Mouse (Mus musculus): Measurements from ENCODE around the gene Vtcn1. TPM values are rescaled to one million over a fixed set of nuclear protein-coding genes. Genes with fewer than 3 reads are reported as not detected.
"Not testable (repeated sequence)": the region's sequence is repeated elsewhere in the genome, so short reads cannot be mapped to it uniquely, and the experiment has no call there.

Gene Vtcn1
- polyA plus RNA-seq, 1 experiment = 2.2 TPM

DNA sequence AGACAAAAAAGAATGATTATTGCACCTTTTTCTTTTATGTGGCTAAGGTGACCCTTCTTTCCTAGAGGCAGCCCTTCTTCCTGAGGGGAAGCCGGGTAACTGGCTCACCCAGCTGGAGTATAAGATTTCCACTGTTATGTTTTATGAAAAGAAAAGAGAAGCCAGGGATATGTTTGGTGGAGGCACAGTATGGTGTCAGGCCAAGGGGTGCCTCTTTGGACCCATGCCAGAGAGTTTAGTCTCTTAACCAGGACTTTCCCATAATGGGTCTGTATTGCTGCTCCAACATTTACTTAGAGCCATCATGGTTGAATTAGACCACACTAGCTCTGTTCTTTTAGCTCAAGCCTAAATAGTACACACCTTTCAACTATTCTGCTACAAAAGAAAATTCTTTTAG lies 20.3 kb upstream of the Vtcn1 start:
- Histone ChIP-seq H3K4me1 (ENCODE audit: control insufficient read depth, insufficient read depth, low read length) (no peaks in the 10 kb centered on the region; the same call in 1 of the 2 replicates), H3K4me3 (replicated peaks; ENCODE audit: extremely low read depth, low read depth, low read length) (no peak overlapping the region)
- no peak for TF ChIP-seq POLR2A (IDR thresholded peaks at IDR 0.05; ENCODE audit: borderline replicate concordance, extremely low read depth, low read depth, low read length)
- TF ChIP-seq CTCF (IDR thresholded peaks at IDR 0.05; ENCODE audit: insufficient read depth, low read length) = no peak
- DNase-seq = no peak
- WGBS = 44% methylated on average over 1 of the region's 1 CpGs

DNA sequence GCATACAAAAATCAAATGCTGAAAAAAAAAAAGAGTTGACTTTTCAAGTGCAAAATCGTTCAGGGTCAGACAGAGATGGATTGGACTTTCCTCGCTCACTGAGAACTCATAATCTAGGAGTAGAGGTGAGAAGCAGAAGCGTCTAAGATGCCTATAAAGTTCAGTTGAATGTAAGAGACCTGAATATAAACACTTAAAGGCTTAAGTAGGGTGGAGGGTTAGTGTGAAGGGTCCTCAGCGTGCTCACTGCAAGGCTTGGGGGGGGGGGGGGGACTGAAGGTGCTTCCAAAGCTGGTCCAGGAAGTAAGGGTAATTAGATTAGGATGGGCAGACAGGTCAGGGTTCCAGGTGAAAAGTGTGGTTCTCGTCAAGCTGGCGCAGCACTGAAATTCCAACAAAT lies 19.3 kb upstream of the Vtcn1 start:
- Histone ChIP-seq H3K4me3 (replicated peaks; ENCODE audit: extremely low read depth, low read depth, low read length) (no peak overlapping the region), H3K4me1 (ENCODE audit: control insufficient read depth, insufficient read depth, low read length) (no peaks in the 10 kb centered on the region; the same call in 1 of the 2 replicates)
- 47% methylated on average over 6 of the region's 6 CpGs for WGBS
- no peak for DNase-seq
- no peak for TF ChIP-seq CTCF (IDR thresholded peaks at IDR 0.05; ENCODE audit: insufficient read depth, low read length)

- Histone ChIP-seq H3K4me1 (ENCODE audit: control insufficient read depth, insufficient read depth, low read length) (no peaks in the 10 kb centered on the region), H3K4me3 (replicated peaks; ENCODE audit: extremely low read depth, low read depth, low read length) (no peak overlapping the region)
- WGBS = 69% methylated on average over 2 of the region's 2 CpGs
- DNase-seq = no peak
- no peak for TF ChIP-seq POLR2A (IDR thresholded peaks at IDR 0.05; ENCODE audit: borderline replicate concordance, extremely low read depth, low read depth, low read length)
- no peak for TF ChIP-seq CTCF (IDR thresholded peaks at IDR 0.05; ENCODE audit: insufficient read depth, low read length)
Observed at GRCm38 (mm10) chr3:100810461-100810860, 14.8 kb upstream of the Vtcn1 start.

- no peak for TF ChIP-seq CTCF (IDR thresholded peaks at IDR 0.05; ENCODE audit: insufficient read depth, low read length)
- no peak for TF ChIP-seq POLR2A (IDR thresholded peaks at IDR 0.05; ENCODE audit: borderline replicate concordance, extremely low read depth, low read depth, low read length)
- H3K4me1 ChIP-seq (ENCODE audit: control insufficient read depth, insufficient read depth, low read length) = no peaks in the 10 kb centered on the region
- no peak overlapping the region for H3K4me3 ChIP-seq (replicated peaks; ENCODE audit: extremely low read depth, low read depth, low read length)
- DNase-seq = no peak
- WGBS = 73% methylated on average over 2 of the region's 2 CpGs
Observed at GRCm38 (mm10) chr3:100811836-100812235, 13.4 kb upstream of the Vtcn1 start.

GRCm38 (mm10) chr3:100815490-100815889 lies 9.8 kb upstream of the Vtcn1 start:
- H3K4me3 ChIP-seq (replicated peaks; ENCODE audit: extremely low read depth, low read depth, low read length); H3K4me1 ChIP-seq (ENCODE audit: control insufficient read depth, insufficient read depth, low read length); DNase-seq: not testable (repeated sequence)
- 48% methylated on average over 1 of the region's 1 CpGs for WGBS

- DNase-seq = no peak
- 46% methylated on average over 4 of the region's 4 CpGs for WGBS
- H3K4me3 ChIP-seq (replicated peaks; ENCODE audit: extremely low read depth, low read depth, low read length) = no peak overlapping the region
- TF ChIP-seq POLR2A (IDR thresholded peaks at IDR 0.05; ENCODE audit: borderline replicate concordance, extremely low read depth, low read depth, low read length) (no peak), CTCF (IDR thresholded peaks at IDR 0.05; ENCODE audit: insufficient read depth, low read length) (no peak)
- H3K4me1 ChIP-seq (ENCODE audit: control insufficient read depth, insufficient read depth, low read length) = no peaks in the 10 kb centered on the region; the same call in 1 of the 2 replicates
Observed at GRCm38 (mm10) chr3:100818709-100819108, 6.5 kb upstream of the Vtcn1 start.

GRCm38 (mm10) chr3:100819571-100819970 lies 5.7 kb upstream of the Vtcn1 start:
- Histone ChIP-seq H3K4me3 (replicated peaks; ENCODE audit: extremely low read depth, low read depth, low read length) (no peak overlapping the region), H3K4me1 (ENCODE audit: control insufficient read depth, insufficient read depth, low read length) (no peaks in the 10 kb centered on the region; the same call in 1 of the 2 replicates)
- TF ChIP-seq POLR2A (IDR thresholded peaks at IDR 0.05; ENCODE audit: borderline replicate concordance, extremely low read depth, low read depth, low read length) (no peak), CTCF (IDR thresholded peaks at IDR 0.05; ENCODE audit: insufficient read depth, low read length) (no peak)
- no peak for DNase-seq
- 87% methylated on average over 5 of the region's 5 CpGs for WGBS

- no peak for DNase-seq
- Histone ChIP-seq H3K4me1 (ENCODE audit: control insufficient read depth, insufficient read depth, low read length) (no peaks in the 10 kb centered on the region; the same call in 1 of the 2 replicates), H3K4me3 (replicated peaks; ENCODE audit: extremely low read depth, low read depth, low read length) (no peak overlapping the region)
- TF ChIP-seq CTCF (IDR thresholded peaks at IDR 0.05; ENCODE audit: insufficient read depth, low read length) (no peak), POLR2A (IDR thresholded peaks at IDR 0.05; ENCODE audit: borderline replicate concordance, extremely low read depth, low read depth, low read length) (no peak)
- WGBS = 19% methylated on average over 2 of the region's 2 CpGs
Observed at GRCm38 (mm10) chr3:100820852-100821251, 4.4 kb upstream of the Vtcn1 start.

DNA sequence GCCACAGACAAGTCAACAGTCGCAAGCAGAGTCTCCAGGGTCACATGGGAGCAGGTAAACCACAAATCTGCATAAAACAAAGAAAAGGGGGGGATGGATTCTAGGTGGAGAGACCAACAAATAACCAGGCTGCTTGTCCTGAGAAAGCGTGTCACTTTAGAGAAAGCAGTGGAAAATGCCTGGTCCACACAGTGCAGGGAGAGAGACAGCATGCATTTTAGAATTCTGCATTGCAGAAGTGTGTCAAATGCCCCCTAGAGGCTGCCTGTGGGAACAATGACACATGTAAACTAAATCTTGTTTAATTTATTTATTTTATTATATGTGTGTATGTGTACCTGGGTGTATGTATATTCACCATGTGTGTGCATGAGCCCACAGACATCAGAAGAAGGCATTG lies 4.0 kb upstream of the Vtcn1 start:
- H3K4me1 ChIP-seq (ENCODE audit: control insufficient read depth, insufficient read depth, low read length) = no peaks in the 10 kb centered on the region; the same call in 1 of the 2 replicates
- WGBS = 24% methylated on average over 2 of the region's 2 CpGs
- TF ChIP-seq POLR2A (IDR thresholded peaks at IDR 0.05; ENCODE audit: borderline replicate concordance, extremely low read depth, low read depth, low read length) = no peak
- TF ChIP-seq CTCF (IDR thresholded peaks at IDR 0.05; ENCODE audit: insufficient read depth, low read length) = no peak
- H3K4me3 ChIP-seq (replicated peaks; ENCODE audit: extremely low read depth, low read depth, low read length) = no peak overlapping the region
- no peak for DNase-seq

DNA sequence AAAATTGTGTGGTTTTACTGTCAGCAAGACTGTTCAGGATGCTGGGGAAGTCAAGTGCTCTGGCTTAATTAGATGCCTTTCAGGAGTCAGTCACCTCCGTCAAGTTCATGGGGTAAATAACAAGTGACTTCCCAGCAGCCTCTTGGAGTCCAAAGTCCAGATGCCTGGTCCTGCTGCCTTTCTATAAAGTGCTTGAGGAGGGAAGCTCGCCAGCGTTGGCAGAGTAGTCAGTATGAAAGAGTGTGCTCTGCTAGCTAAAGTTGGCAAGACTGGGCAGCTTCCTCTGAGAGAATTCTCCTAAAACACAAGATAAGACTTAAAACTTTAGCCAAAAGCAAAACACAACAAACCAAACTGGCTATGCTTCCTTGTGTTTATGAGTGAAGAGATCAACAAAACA lies 18.5 kb downstream of the Vtcn1 start:
- no peak overlapping the region for H3K4me3 ChIP-seq (replicated peaks; ENCODE audit: extremely low read depth, low read depth, low read length)
- DNase-seq = no peak
- H3K4me1 ChIP-seq (ENCODE audit: control insufficient read depth, insufficient read depth, low read length) = no peaks in the 10 kb centered on the region; the same call in 1 of the 2 replicates
- TF ChIP-seq CTCF (IDR thresholded peaks at IDR 0.05; ENCODE audit: insufficient read depth, low read length) (no peak), POLR2A (IDR thresholded peaks at IDR 0.05; ENCODE audit: borderline replicate concordance, extremely low read depth, low read depth, low read length) (no peak)
- WGBS = 66% methylated on average over 3 of the region's 3 CpGs

DNA sequence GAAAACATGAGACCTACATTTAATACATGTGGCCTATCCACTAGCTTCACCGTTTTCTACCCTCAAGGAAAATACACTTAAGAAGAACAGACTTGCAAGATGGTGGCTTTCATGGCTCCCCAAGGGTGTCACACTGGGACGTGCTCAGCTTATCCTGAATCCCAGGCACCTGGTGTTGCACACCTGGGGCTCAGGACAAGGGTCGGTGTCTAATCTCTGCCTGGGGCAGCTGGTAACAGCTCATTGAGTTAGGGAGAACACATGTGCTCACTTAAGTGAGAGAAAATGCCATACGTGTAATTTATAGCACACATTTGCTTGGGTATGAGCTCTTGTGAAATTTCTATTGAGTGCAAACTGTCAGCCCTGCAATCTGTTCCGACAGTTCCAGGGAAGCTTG lies 19.1 kb downstream of the Vtcn1 start:
- no peaks in the 10 kb centered on the region; the same call in 1 of the 2 replicates for H3K4me1 ChIP-seq (ENCODE audit: control insufficient read depth, insufficient read depth, low read length)
- WGBS = 76% methylated on average over 5 of the region's 5 CpGs
- H3K4me3 ChIP-seq (replicated peaks; ENCODE audit: extremely low read depth, low read depth, low read length) = no peak overlapping the region
- TF ChIP-seq POLR2A (IDR thresholded peaks at IDR 0.05; ENCODE audit: borderline replicate concordance, extremely low read depth, low read depth, low read length) (no peak), CTCF (IDR thresholded peaks at IDR 0.05; ENCODE audit: insufficient read depth, low read length) (no peak)
- no peak for DNase-seq
